Mouse (Mus musculus) c-Kit-positive CD71-negative TER-119-negative erythroid progenitor cells, embryonic 14.5 days (primary cell): ENCODE results near the gene Ppp1r18.

Experiments used
- DNase-seq: peaks from one replicate; pipeline ENCODE4 v3.0.0-alpha.2; 2013; ENCODE audit warnings: low read depth

Ppp1r18 gene

DNA sequence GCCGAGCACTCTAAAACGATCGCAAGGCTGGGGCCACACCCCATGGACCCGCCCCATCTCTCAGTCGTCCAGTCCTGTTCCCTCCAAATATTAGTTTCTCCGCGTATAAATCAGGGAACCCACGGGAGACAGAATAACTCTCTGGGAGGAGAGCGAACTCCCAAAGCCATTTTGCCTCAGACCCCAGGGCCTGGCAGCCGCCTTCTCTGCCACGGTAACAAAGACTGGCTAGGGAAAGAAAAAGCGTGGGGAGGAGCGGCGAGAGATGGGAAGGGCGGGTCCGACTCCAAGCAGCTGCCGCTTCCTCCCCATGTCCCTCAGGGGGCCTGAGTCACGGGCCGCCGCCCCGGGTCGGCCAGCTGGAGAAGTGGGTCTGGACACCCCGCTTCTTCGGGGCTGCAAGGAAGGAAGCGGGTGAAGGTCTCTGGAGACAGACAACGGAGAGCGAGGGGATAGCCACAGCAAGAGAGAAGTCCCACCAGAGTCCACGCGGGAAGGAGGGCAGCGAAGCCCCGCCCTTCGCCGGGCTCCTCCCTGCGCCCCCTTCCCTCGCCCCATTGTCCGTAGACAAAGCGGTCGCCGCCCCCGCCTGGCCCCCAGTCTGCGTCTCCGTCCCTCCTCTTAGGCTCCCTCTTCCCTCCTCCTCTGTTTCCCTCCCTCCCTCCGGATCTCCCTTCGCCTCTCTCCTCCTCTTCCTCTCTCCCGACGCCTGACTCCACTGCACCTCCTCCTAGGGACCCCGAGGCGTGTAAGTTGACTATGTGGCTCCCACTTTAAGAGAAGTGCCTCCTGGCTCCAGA is at the start of gene Ppp1r18:
TSS of gene Ppp1r18 (plus strand) at position 113 of the 800 bp plus-strand sequence.
- DNase-seq, result peak; percentile 54

- no peak for DNase-seq
These were observed 49.6 kb upstream of the Ppp1r18 start for GRCm38 (mm10) chr17:35815836-35816235.

- no peak for DNase-seq
These were observed 48.7 kb upstream of the Ppp1r18 start for GRCm38 (mm10) chr17:35816686-35817085.

GRCm38 (mm10) chr17:35817226-35817625 is 48.2 kb upstream of the Ppp1r18 start:
- DNase-seq, result no peak

GRCm38 (mm10) chr17:35820111-35820510 is 45.3 kb upstream of the Ppp1r18 start:
- DNase-seq, result no peak

DNA sequence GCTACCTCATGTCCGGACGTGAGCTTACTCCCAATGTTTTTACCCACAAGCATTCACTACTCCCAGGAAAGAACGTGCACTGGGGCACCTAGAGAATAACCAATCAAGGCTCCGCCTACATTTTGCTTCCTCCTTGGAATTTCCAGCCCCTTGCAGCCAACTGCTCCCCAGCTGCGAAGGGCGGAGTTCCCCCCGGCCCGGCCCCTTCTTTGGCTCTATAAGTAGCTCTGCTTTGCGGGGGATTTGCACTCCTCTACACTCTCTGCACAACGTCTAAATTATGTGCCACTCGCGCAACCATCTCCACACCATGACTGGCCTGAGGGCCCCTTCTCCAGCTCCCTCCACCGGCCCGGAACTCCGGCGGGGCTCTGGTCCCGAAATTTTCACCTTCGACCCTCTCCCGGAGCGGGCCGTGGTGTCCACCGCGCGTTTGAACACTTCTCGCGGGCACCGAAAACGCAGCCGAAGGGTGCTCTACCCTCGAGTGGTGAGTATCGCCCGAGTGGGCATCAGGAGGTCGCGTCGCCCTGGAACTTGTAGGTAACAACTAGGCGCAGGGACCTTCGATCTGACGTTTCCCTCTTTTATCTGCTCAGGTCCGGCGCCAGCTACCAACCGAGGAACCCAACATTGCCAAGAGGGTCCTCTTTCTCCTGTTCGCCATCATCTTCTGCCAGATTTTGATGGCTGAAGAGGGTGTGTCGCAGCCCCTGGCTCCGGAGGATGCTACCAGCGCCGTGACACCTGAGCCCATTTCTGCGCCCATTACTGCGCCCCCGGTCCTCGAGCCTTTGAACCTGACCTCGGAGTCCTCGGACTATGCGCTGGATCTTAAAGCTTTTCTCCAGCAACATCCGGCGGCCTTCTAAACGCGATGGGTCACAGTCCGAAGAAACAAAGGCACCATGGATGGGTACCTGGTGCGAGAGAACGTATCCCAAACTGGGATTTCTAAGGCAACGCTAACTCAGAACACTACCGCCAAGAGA is 43.7 kb upstream of the Ppp1r18 start, which contains the start of gene Ier3:
TSS of gene Ier3 (plus strand) at position 246 of the 992 bp plus-strand sequence.
- DNase-seq, result no peak

GRCm38 (mm10) chr17:35822564-35822963 is 42.8 kb upstream of the Ppp1r18 start:
- no peak for DNase-seq

GRCm38 (mm10) chr17:35822964-35823937 is 42.1 kb upstream of the Ppp1r18 start, which contains the start of gene Flot1:
TSS of gene Flot1 (plus strand) at chr17:35823230.
- DNase-seq, result peak; percentile 86

DNA sequence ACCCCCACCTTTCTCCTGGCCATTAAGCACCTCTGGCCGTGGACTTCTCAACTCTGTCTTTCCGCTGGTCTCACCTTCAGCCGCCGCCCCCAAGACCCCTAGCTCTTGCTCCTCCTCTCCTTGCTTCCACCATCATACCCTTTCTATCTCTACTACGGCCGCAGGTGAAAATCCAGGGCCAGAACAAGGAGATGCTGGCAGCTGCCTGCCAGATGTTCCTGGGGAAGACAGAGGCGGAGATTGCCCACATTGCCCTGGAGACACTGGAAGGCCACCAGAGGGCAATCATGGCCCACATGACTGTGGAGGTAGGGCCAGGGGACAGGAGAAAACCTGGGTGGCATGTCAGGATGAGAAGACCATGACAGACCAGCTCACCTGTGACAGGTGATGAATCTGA is 41.0 kb upstream of the Ppp1r18 start:
- DNase-seq, result no peak

DNA sequence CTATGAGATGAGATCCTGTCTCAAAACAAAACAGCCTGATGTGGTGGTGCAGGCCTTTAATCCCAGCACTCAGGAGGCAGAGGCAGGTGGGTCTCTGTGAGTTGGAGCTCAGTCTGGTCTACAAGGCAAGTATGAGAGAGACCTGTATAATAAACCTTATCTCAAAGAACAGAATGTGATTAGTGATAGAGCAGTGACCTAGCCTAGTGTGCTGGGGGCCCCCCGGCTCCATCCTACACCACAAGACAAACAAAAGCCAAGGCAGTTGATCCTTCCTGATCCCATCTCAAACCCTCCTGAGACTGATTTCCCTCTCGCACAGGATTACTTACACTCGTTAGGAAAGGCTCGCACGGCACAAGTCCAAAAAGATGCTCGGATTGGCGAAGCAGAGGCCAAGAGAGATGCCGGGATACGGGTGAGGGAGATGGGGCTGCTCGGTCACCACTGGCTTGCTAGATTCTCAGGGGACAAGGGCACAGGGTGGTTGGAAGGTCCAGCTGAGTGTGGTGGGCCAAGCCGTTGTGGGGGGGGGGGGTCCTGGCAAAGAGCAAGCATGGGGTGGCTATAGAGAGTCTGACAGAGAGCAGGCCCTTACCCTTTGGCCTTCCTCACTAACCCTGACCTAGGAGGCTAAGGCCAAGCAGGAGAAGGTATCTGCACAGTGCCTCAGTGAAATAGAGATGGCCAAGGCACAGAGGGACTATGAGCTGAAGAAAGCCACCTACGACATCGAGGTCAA is 40.1 kb upstream of the Ppp1r18 start:
- DNase-seq, result no peak

GRCm38 (mm10) chr17:35829737-35830136 is 35.7 kb upstream of the Ppp1r18 start:
- peak; percentile 81 for DNase-seq

GRCm38 (mm10) chr17:35832400-35833238 is 32.8 kb upstream of the Ppp1r18 start:
- no peak for DNase-seq

DNA sequence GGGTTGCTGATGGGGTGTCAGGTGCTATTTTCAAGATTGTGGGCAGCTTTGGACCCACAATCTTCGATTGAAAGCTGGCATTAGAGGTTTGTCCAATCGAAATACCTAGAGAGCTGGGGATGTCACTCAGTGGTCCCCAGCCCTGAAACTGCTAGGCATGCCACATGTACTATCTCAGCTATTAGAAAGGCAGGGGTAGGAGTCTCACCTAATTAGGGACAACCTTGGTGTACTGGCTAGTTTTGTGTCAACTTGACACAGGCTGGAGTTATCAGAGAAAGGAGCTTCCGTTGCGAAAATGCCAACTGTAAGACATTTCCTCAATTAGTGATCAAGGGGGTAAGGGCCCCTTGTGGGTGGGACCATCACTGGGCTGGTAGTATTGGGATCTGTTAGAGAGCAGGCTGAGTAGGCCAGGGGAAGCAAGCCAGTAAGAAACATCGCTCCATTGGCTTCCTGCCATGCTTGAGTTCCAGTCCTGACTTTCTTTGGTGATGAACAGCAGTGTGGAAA is 32.1 kb upstream of the Ppp1r18 start:
- DNase-seq, result no peak

DNA sequence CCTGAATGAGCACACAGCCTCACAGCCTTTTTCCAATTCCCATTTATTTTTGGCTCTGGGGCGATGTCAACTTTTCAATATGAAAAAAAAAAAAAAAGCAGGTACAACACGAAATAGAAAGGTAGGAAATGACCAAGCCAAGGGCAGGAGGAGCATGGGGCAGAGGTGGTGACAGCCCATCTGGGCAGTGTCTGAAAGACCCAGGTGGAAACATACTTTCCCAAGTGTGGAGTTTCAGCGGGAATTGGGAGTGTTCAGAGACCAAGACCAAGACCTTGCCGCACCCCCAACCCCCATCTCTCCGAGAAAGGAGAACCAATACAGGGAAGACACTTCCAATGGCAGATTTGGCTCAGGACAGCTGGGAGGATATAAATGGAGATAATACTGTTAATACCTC is 31.5 kb upstream of the Ppp1r18 start:
- DNase-seq, result no peak

DNA sequence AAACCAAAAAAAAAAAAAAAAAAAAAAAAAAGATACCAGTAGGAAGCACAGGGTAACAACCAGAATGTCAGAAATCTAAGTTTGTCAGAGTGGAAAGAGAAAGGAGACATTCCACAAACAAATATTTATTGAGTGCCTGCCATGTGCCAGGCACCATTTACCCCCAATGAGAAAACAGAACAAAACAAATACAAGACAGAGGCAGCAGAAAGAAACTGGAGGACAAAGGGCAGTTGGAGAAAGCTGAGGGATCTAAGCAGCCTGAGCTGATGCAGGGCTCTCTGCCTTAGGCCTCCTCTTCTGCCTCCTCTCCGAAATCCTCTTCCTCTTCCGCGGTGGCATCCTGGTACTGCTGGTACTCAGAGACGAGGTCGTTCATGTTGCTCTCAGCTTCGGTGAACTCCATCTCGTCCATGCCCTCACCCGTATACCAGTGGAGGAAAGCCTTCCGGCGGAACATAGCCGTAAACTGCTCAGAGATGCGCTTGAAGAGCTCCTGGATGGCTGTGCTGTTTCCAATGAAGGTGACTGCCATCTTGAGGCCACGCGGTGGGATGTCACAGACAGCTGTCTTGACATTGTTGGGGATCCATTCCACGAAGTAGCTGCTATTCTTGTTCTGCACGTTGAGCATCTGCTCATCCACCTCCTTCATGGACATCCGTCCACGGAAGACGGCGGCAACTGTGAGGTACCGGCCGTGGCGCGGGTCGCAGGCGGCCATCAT is 30.5 kb upstream of the Ppp1r18 start:
- no peak for DNase-seq

DNA sequence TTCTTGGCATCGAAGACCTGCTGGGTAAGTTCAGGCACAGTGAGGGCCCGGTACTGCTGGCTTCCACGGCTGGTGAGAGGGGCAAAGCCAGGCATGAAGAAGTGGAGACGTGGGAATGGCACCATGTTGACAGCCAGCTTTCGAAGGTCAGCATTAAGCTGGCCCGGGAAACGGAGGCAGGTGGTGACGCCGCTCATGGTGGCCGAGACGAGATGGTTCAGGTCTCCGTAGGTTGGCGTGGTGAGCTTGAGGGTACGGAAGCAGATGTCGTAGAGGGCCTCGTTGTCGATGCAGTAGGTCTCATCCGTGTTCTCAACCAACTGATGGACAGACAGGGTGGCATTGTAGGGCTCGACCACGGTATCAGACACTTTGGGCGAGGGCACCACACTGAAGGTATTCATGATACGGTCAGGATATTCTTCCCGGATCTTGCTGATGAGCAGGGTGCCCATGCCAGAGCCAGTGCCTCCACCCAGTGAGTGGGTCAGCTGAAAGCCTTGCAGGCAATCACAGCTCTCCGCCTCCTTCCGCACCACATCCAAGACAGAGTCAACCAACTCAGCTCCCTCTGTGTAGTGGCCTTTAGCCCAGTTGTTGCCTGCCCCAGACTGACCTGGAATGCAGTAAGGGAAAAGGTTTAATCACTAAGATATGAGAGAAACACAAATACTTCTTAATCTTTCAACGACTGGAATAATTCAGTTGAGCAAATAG is 29.8 kb upstream of the Ppp1r18 start:
- DNase-seq, result no peak

DNA sequence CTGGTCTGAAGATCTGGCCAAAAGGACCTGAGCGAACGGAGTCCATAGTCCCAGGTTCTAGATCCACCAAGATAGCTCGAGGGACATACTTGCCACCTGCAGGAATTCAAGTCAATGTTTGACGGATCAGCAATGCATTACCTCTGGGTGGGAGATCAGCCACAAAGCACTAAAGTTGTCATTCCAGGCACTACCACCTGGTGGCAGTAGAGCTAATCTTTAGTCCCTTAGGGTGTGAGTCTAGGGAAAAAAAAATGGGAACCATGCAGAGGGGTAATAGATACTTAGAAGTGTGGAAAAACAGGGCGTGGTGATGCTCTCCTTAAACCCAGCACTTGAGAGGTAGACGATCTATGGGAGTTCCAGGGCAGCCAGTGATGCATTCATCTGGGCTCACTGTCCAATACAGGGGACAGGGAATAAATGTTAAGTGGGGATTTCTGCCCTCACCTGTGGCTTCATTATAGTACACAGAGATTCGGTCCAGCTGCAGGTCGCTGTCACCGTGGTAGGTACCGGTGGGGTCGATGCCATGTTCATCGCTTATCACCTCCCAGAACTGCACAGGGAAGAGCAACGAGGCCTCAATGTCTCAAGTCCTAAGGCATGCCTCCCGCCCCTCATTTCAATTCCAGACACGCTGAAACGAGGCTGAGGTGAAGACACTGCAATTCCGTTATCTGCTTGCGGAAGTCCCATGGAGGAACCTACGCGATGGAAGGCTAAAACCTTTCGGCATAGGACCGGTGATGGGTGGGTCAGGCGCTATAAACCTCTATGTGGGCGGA is 29.0 kb upstream of the Ppp1r18 start:
- DNase-seq, result peak; percentile 85
